Mouse (Mus musculus) limb, embryonic 13.5 days (tissue): ENCODE data around the gene Hk3. TPM values are rescaled to one million over a fixed set of nuclear protein-coding genes. Genes with fewer than 3 reads are reported as not detected.

ENCODE experiments used
- ATAC-seq: fragments of 200-750 bp; cut with Nextera tagmentation; 2 replicates; pipeline ENCODE4 v1.8.0; 2017; ENCODE audit warnings: low read depth, moderate number of reproducible peaks, moderate TSS enrichment; ENCODE audit not compliant: low FRiP score
- H3K27ac ChIP-seq: fragments of 300-500 bp; sonication (generic); 2 replicates; pipeline ENCODE4 v1.5.1; 2015; ENCODE audit warnings: inconsistent platforms, mild to moderate bottlenecking, moderate library complexity
- H3K27me3 ChIP-seq: fragments of 300-500 bp; sonication (generic); 2 replicates; pipeline ENCODE4 v1.6.1; 2015; ENCODE audit warnings: mild to moderate bottlenecking, inconsistent platforms
- H3K36me3 ChIP-seq: fragments of 300-500 bp; sonication (generic); 2 replicates; pipeline ENCODE4 v1.6.1; 2015; ENCODE audit warnings: inconsistent platforms, mild to moderate bottlenecking, moderate library complexity
- H3K4me1 ChIP-seq: fragments of 300-500 bp; sonication (generic); 2 replicates; pipeline ENCODE4 v1.6.1; 2015; ENCODE audit warnings: inconsistent platforms
- H3K4me2 ChIP-seq: fragments of 300-500 bp; sonication (generic); replicated peaks from 2 replicates; pipeline ENCODE4 v1.6.1; 2015; ENCODE audit warnings: inconsistent platforms, mild to moderate bottlenecking, moderate library complexity
- H3K4me3 ChIP-seq: fragments of 300-500 bp; sonication (generic); 2 replicates; pipeline ENCODE4 v1.5.1; 2015; ENCODE audit warnings: moderate library complexity, mild to moderate bottlenecking, inconsistent platforms
- H3K9ac ChIP-seq: fragments of 300-500 bp; sonication (generic); 2 replicates; pipeline ENCODE4 v1.6.1; 2015; ENCODE audit warnings: mild to moderate bottlenecking, inconsistent platforms
- H3K9me3 ChIP-seq: fragments of 300-500 bp; sonication (generic); 2 replicates; pipeline ENCODE4 v1.6.1; 2016; ENCODE audit warnings: inconsistent platforms
- WGBS: fragments of 180-500 bp; shearing (Covaris S2); methylation state at CpG from one replicate; pipeline ENCODE4 v1.1.7; 2015; 5-methylcytosine and 5-hydroxymethylcytosine counted together
- polyA plus RNA-seq: library from polyadenylated mRNA; unstranded; fragments of >200 nt; fragmentation: Nextera tagmentation; extraction: Ambion mirVana; gene quantifications from 2 replicates; pipeline ENCODE4 v1.2.1, GENCODE M21; 2015

Gene Hk3
- polyA plus RNA-seq, 1 experiment from 2014 or later, result 1.1 TPM

DNA sequence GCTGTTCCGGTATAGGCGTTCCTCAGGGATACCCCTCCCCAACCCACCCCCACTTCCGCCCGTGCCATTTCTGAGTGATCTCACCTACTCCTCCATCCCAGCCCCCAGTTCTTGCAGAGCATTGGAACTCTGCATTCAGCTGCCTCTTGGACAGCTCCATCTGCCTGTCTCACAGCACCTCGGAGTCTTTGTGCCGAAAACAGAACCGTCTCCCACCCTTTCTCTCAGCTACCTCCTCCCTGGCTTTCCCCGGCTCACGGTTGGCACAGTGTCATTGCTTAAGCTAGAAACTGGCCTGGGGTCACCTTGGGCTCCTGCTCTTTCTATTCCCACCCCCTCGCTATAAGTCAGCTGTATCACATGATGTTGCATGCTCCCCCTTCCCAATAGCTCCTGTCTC is 20.8 kb downstream of the Hk3 start:
- no peak overlapping the region for H3K4me2 ChIP-seq
- WGBS, result 77% methylated on average over 10 of the region's 10 CpGs
- H3K4me3 ChIP-seq, result no peak overlapping the region
- no peak overlapping the region for H3K9ac ChIP-seq
- H3K9me3 ChIP-seq, result no peaks in the 10 kb centered on the region
- ATAC-seq, result no peak
- no peaks in the 10 kb centered on the region for H3K27me3 ChIP-seq
- H3K27ac ChIP-seq, result no peak overlapping the region
- no peaks in the 10 kb centered on the region for H3K4me1 ChIP-seq
- no peaks in the 10 kb centered on the region for H3K36me3 ChIP-seq

DNA sequence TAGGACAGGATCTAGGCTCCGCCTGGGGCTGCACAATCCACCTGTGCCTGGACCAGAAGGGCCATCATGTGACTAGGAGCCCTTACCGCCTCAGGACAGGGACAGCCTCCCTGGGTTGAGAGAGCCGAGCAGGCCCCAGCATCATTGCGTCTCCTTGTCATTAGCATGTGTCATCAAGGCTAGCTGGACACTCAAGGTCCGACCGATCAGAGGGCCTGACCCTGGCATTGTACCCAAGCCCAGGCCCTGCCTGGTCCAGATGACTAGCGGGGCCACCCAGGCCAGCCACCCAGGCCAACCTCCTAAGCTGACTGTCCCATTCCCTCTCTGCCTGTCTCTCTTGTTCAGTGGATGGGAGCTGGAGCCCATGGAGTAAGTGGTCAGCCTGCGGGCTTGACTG is 23.6 kb downstream of the Hk3 start:
- H3K9ac ChIP-seq, result no peak overlapping the region
- no peaks in the 10 kb centered on the region for H3K9me3 ChIP-seq
- H3K27ac ChIP-seq, result no peak overlapping the region
- H3K4me3 ChIP-seq, result no peak overlapping the region
- no peak for ATAC-seq
- WGBS, result 85% methylated on average over 8 of the region's 8 CpGs
- no peak overlapping the region for H3K4me2 ChIP-seq
- no peaks in the 10 kb centered on the region for H3K4me1 ChIP-seq
- H3K36me3 ChIP-seq, result no peaks in the 10 kb centered on the region
- peaks cover 17% of the 10 kb centered on the region; the same call in 1 of the 2 replicates for H3K27me3 ChIP-seq

DNA sequence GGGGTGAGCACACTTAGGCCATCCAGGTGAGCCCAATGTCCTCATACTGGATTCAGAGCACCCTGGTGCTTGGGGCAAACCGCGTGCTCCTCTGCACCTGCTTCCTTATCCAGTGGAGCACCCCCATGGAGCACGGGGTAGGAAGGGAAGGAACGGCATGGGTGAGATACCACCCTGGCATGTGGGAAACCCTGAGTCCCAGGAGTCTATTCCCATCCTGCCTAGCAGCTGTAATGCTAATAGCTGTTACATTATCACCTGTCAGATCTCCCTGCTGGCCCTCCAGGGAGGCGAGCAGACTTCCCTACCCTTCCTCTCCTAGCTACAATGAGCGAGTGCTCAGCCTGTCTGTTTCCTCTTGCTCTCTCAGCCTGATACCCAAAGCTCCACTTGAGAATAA is 26.0 kb downstream of the Hk3 start:
- H3K4me3 ChIP-seq, result no peak overlapping the region
- no peaks in the 10 kb centered on the region for H3K36me3 ChIP-seq
- H3K4me1 ChIP-seq, result no peaks in the 10 kb centered on the region
- no peak for ATAC-seq
- H3K4me2 ChIP-seq, result no peak overlapping the region
- peaks cover 24% of the 10 kb centered on the region; the same call in 1 of the 2 replicates for H3K27me3 ChIP-seq
- no peak overlapping the region for H3K9ac ChIP-seq
- 63% methylated on average over 6 of the region's 6 CpGs for WGBS
- H3K27ac ChIP-seq, result no peak overlapping the region
- no peaks in the 10 kb centered on the region for H3K9me3 ChIP-seq

DNA sequence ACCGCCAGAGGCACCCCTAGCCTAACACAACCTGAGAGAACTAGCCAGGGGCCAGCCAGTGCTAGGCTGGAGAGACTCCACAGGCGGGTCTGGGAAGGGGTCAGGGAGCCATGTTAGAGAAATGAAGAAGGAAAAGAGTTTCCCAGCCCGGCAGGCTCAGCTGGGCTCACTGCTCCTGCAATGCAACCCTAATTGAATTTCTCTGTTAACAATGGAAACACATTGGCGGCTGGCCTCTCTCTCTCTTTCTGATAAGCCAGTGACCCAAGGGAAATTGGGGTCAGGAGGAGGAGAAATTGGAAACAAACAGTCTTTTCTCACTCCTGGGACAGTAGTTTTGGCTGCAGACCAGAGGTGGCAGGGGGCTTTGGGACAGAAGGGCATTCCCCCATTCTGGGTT is 26.6 kb downstream of the Hk3 start:
- WGBS, result 23% methylated on average over 4 of the region's 4 CpGs
- Histone ChIP-seq H3K36me3 (no peaks in the 10 kb centered on the region), H3K9me3 (no peaks in the 10 kb centered on the region), H3K9ac (no peak overlapping the region), H3K4me1 (no peaks in the 10 kb centered on the region), H3K4me2 (no peak overlapping the region), H3K27me3 (peaks cover 24% of the 10 kb centered on the region; the same call in 1 of the 2 replicates), H3K4me3 (no peak overlapping the region), H3K27ac (no peak overlapping the region)
- no peak for ATAC-seq

DNA sequence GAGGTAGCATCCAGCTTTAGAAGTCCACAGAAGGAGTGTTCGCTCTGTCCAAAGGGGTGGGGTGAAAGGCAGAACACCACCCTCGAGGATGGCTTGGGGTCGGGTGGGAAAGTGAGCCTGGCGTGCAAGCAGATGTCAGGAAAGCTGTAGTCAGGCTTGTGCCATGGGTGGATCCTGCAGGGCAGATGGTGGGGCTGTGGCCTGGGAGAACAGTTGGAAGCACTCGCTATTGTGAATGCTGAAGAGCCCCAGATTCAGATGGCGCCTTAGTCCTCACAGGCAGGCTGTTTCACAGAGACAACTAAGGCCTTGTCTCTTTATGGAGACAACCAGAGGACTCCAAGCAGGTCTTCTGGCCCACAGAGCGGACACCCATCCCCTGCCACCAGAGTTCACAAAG is 29.0 kb downstream of the Hk3 start:
- WGBS, result 89% methylated on average over 7 of the region's 7 CpGs
- no peak overlapping the region for H3K4me2 ChIP-seq
- peaks cover 24% of the 10 kb centered on the region; the same call in 1 of the 2 replicates for H3K27me3 ChIP-seq
- no peaks in the 10 kb centered on the region for H3K4me1 ChIP-seq
- H3K9ac ChIP-seq, result no peak overlapping the region
- no peak overlapping the region for H3K4me3 ChIP-seq
- ATAC-seq, result no peak
- no peaks in the 10 kb centered on the region for H3K9me3 ChIP-seq
- no peaks in the 10 kb centered on the region for H3K36me3 ChIP-seq
- H3K27ac ChIP-seq, result no peak overlapping the region

DNA sequence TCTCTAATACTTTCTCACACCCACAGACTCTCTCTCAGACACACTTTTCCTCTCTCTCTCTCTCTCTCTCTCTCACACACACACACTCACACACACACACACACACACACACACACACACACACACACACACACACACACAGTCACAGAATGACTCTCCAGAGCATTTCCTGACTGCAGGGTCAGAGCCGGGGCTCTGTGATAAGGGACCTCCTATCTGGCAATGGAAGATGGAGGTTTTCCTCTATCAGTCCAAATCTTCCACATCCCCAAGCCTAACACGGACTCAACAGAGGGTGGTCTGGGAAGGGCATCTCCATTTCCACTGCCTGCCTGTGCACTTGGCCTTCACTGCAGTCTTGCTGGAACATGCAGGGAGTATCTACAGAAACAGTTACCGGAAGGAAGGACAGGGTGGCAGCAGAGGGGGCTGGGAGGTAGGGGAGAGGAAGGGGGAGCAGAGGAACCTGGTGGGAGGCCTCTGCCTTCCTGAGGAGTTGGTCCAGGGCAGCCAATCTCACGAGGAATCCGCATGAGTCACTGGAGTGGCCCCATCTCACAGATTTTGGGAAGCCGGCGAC is 32.9 kb downstream of the Hk3 start:
- no peak for ATAC-seq
- no peaks in the 10 kb centered on the region for H3K9me3 ChIP-seq
- H3K4me2 ChIP-seq, result no peak overlapping the region
- H3K27me3 ChIP-seq, result peaks cover 20% of the 10 kb centered on the region
- H3K4me3 ChIP-seq, result no peak overlapping the region
- H3K4me1 ChIP-seq, result no peaks in the 10 kb centered on the region
- 42% methylated on average over 7 of the region's 7 CpGs for WGBS
- H3K9ac ChIP-seq, result no peak overlapping the region
- H3K27ac ChIP-seq, result no peak overlapping the region
- H3K36me3 ChIP-seq, result no peaks in the 10 kb centered on the region

DNA sequence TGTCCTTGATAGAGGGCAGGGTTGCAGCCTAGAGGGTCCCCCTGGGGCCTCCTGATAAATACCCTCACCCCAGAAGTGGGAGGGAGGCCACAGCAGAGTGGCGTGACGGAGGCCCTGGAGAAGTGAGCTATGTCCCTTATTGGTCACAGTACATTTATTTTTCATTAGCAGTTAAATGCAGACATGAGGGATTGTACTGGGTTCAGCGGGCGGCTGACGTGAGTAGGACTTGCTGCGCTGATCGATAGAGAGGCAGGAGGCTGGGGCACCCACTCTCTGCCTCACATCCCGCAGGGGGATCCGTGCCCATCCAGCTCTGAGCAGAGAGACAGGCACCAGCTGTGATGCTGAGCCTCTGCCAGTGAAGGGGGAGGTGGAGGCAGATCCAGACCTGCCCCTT is 33.8 kb downstream of the Hk3 start:
- WGBS, result 79% methylated on average over 9 of the region's 9 CpGs
- Histone ChIP-seq H3K4me1 (no peaks in the 10 kb centered on the region), H3K4me3 (no peak overlapping the region), H3K9ac (no peak overlapping the region), H3K4me2 (no peak overlapping the region), H3K9me3 (no peaks in the 10 kb centered on the region), H3K36me3 (no peaks in the 10 kb centered on the region), H3K27me3 (peaks cover 17% of the 10 kb centered on the region), H3K27ac (no peak overlapping the region)
- ATAC-seq, result no peak

DNA sequence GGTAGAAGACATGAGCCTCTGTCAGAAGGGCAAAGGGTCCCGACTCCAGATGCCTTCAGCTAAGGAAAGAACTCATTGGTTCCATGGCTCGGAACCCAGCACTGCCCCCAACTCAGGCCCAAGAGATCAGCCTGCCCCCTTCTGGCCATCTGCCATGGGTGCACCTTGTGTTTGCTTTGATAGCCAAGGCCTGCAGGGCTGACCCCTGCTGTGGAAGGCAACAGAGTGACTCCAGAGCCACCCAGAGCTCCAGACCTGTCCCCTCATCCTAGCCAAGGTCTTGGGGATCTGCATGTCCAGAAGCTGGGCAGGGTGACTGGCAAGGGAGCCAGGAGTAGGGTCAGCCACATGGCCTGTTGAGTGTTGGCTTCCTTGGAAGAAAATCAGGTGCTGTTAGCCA is 37.6 kb downstream of the Hk3 start:
- Histone ChIP-seq H3K9me3 (no peaks in the 10 kb centered on the region), H3K9ac (no peak overlapping the region), H3K36me3 (no peaks in the 10 kb centered on the region), H3K27me3 (peaks cover 33% of the 10 kb centered on the region), H3K27ac (no peak overlapping the region), H3K4me3 (no peak overlapping the region), H3K4me1 (peaks cover 10% of the 10 kb centered on the region; the same call in 1 of the 2 replicates), H3K4me2 (no peak overlapping the region)
- 53% methylated on average over 2 of the region's 2 CpGs for WGBS
- no peak for ATAC-seq

DNA sequence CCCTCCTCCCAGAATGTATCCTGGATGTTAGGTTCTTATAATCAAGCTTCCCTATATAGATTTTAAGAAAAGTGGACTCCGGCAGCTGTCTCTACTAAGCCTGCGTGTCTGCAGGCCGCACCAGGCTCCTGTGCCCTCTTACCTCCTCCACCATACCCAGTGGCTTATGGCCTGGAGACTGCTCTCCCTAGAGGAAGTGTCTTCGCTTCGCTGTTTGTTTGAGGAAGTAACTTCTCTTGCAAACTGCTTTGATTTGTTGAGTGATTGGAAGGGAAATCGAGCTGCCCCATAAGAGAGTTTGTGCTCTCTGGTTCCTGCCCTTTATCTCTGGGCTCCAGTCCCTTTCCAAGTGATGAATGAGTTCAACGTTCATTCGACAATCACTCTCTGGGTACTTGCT is 38.2 kb downstream of the Hk3 start:
- 78% methylated on average over 8 of the region's 8 CpGs for WGBS
- Histone ChIP-seq H3K4me3 (no peak overlapping the region), H3K27ac (no peak overlapping the region), H3K9ac (no peak overlapping the region), H3K4me1 (peaks cover 10% of the 10 kb centered on the region; the same call in 1 of the 2 replicates), H3K4me2 (no peak overlapping the region), H3K9me3 (no peaks in the 10 kb centered on the region), H3K27me3 (peaks cover 38% of the 10 kb centered on the region), H3K36me3 (no peaks in the 10 kb centered on the region)
- no peak for ATAC-seq

DNA sequence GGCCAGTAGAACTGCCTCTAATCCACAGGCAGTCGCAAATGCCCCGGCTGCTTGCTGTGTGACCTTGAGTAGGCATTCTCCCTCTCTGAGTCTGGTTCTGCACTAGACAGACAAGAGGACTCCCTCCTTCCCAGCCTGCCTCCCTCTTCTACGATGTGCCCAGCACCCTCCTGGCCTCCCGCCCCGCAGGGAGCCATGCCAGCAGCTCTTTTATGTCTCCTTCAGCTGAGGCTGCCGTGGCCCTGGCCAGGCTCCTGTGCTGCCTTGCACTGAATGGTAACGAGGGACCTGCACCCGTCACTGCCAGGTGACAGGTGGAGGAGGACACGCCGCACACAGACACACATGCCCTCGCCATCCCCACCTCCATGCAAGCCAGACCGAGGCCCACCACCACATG is 40.2 kb downstream of the Hk3 start:
- Histone ChIP-seq H3K9me3 (no peaks in the 10 kb centered on the region), H3K4me2 (no peak overlapping the region), H3K9ac (no peak overlapping the region), H3K27me3 (peaks cover 45% of the 10 kb centered on the region), H3K4me3 (no peak overlapping the region), H3K27ac (no peak overlapping the region), H3K4me1 (peaks cover 10% of the 10 kb centered on the region; the same call in 1 of the 2 replicates), H3K36me3 (no peaks in the 10 kb centered on the region)
- no peak for ATAC-seq
- 55% methylated on average over 12 of the region's 12 CpGs for WGBS

DNA sequence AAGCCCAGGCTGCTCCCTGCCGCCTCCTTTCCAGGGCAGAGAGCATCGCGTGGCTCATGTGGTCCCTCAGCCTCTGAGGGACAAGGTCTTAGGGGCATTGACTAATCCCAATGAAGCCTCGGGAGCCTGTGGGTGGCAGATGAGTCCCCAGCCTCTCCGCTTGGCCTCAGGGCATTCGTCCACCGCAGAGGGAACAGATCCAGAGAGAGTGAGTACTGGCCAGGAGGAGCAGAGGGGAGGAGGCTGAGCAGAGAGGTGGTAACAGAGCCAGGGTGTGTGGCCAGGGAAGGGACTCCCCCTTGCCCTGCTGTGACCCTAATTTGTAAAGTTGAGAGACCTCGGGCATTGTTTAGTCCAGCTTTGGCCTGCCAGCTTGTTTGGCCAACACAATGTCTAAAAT is 42.4 kb downstream of the Hk3 start:
- Histone ChIP-seq H3K9ac (no peak overlapping the region), H3K4me2 (no peak overlapping the region), H3K36me3 (no peaks in the 10 kb centered on the region), H3K4me1 (peaks cover 10% of the 10 kb centered on the region; the same call in 1 of the 2 replicates), H3K4me3 (no peak overlapping the region), H3K9me3 (no peaks in the 10 kb centered on the region), H3K27me3 (peaks cover 48% of the 10 kb centered on the region), H3K27ac (no peak overlapping the region)
- 48% methylated on average over 8 of the region's 8 CpGs for WGBS
- ATAC-seq, result no peak

DNA sequence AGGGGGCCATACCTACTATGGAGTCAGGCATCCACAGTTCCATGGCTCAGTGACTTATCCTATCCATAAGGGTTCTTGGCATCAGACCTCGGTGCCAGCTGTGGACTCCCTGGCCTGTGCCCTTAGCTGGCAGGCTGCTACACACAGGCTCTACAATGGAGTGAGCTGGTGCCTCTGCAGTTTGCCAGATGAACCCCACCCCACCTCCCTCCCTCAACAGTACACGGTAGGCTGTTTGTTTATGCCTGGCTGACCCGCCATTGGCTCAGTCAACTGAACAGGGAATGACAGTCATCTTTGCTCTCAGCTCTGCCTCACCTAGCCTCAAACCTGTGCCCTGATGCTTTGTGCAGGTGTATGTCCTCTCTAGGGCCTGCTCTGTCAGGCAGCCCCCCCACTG is 45.6 kb downstream of the Hk3 start:
- 67% methylated on average over 3 of the region's 3 CpGs for WGBS

DNA sequence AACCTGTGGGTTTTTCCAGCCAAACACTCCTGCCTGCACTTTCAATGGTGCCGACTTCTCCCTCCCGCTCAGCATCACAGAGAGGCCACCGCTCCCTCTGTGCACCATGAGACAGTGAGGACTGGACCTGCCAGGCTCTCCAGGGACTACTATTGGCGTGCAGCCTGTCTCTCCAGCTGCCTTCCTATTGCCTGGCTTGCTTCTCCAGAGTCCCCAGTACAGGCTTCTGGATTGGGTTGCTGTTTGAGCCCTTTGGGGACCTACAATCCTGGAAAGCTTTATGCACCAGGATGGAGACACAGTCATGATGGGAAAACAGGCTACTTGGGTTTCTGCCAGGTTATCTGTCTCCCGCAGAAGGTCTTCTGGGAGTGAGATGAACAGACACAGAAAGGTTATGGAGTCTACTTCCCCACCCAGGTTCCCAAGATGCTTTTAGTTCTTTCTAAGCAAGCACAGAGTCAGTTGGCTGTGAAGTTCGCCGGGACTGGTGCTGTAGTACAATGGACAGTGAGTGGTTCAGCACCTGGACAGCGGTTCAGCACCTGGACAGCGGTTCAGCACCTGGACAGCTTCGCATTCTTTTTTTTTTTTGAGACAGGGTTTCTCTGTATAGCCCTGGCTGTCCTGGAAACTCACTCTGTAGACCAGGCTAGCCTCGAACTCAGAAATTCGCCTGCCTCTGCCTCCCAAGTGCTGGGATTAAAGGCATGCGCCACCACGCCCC is 50.5 kb downstream of the Hk3 start:
- peaks cover 13% of the 10 kb centered on the region for H3K27me3 ChIP-seq

More for the DNA sequence above, 45.6 kb downstream of the Hk3 start:
- Histone ChIP-seq H3K9me3 (no peaks in the 10 kb centered on the region), H3K27me3 (peaks cover 37% of the 10 kb centered on the region), H3K9ac (no peak overlapping the region), H3K4me2 (no peak overlapping the region), H3K4me3 (no peak overlapping the region), H3K36me3 (no peaks in the 10 kb centered on the region), H3K27ac (no peak overlapping the region), H3K4me1 (0 out of 2 replicates have a peak, but pooled peaks cover 4% of the 10 kb centered on the region)
- ATAC-seq, result no peak

More for the DNA sequence above, 50.5 kb downstream of the Hk3 start:
- 40% methylated on average over 14 of the region's 14 CpGs for WGBS
- no peak overlapping the region for H3K4me3 ChIP-seq
- H3K27ac ChIP-seq, result no peak overlapping the region
- no peak for ATAC-seq
- no peak overlapping the region for H3K9ac ChIP-seq
- H3K9me3 ChIP-seq, result no peaks in the 10 kb centered on the region
- no peak overlapping the region for H3K4me2 ChIP-seq
- no peaks in the 10 kb centered on the region for H3K4me1 ChIP-seq
- H3K36me3 ChIP-seq, result no peaks in the 10 kb centered on the region
